In genomic region chr9:111026791-111027190, GRCm38 (mm10) we compare ENCODE assay signal across 2 mouse cellular contexts.
A peak's percentile ranks its signal among the peaks of the same experiment; 100 is the strongest.
TF ChIP-seq lines count a peak whose summit lies in the region.

No protein-coding gene starts in this region.

TF ChIP-seq in CH12.LX, 34 proteins besides CTCF, POLR2A, EP300 and RAD21:
- TF ChIP-seq IRF4 (IDR thresholded peaks at IDR 0.05; ENCODE audit: low read depth, low read length) (peak; percentile 9; the same call in 1 of the 2 replicates), POLR2AphosphoS2 (IDR thresholded peaks at IDR 0.05; ENCODE audit: low read depth, low read length) (no peak), SIN3A (IDR thresholded peaks at IDR 0.05; ENCODE audit: low read length) (no peak), ELF1 (IDR thresholded peaks at IDR 0.05; ENCODE audit: low read depth, low read length) (no peak), MEF2A (IDR thresholded peaks at IDR 0.05; ENCODE audit: borderline replicate concordance, low read depth, low read length) (no peak), TBP (conservative IDR thresholded peaks at IDR 0.05; ENCODE audit: low read depth, low read length) (no peak)

TF ChIP-seq in MEL, 35 proteins besides CTCF, POLR2A, EP300 and RAD21:
- peak; percentile 30 for TF ChIP-seq TAL1 (IDR thresholded peaks at IDR 0.05; ENCODE audit: low read length)
- TF ChIP-seq CHD2 (IDR thresholded peaks at IDR 0.05; ENCODE audit: low read length): no peak
- TF ChIP-seq MAX (IDR thresholded peaks at IDR 0.05; ENCODE audit: low read length): 0 out of 2 replicates have a peak, but pooled peaks have one; percentile 29
- peak; percentile 32; the same call in 1 of the 2 replicates for TF ChIP-seq GATA1 (IDR thresholded peaks at IDR 0.05; ENCODE audit: low read depth, low read length)
- TF ChIP-seq MYC (IDR thresholded peaks at IDR 0.05; ENCODE audit: low read depth, low read length): 0 out of 2 replicates have a peak, but pooled peaks have one; percentile 30
